Mouse (Mus musculus) ES-Bruce4 (cell line): ENCODE data around the gene Aldh1b1.

ENCODE experiments used
- CTCF ChIP-seq: IDR thresholded peaks from one replicate; pipeline ENCODE4 v1.8.1; 2011; ENCODE audit warnings: low read depth, low read length
- EP300 ChIP-seq: IDR thresholded peaks from 2 replicates; pipeline ENCODE4 v1.6.1; 2011; ENCODE audit warnings: low read depth, low read length; ENCODE audit not compliant: insufficient read depth
- POLR2A ChIP-seq: IDR thresholded peaks from one replicate; pipeline ENCODE4 v1.8.1; 2011; ENCODE audit warnings: low read length; ENCODE audit not compliant: insufficient read depth

DNA sequence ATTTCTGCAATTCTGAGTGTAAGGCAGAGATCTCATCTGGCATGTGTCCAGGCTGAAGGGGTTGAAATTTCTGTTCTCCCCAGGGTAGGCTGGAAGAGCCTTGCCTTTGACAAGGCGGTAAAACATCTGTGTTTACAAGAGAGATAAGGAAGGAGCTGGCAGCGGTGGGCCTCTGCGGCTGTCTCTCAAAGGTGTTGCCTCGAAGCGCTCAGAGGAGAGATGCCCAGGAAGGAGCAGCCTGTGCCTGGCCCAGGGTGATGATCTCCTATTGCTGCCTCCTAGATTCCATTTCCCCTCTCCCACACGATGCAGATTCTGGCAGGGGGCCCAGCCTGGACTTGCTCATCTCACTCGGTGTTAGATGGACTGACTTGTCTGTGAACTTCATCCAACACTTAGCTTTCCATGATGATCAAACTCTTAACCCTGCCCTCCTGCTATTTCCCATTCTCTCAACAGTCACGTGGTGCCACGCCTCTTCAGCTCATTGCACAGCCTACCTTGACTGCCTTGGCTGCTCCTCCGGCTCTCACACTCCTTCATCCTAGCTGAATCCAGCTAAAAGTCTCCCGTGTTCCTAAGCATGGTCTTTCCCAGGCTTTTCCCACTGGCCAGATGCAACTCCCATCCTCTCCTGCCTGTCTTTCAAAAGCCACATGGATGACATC lies 30.8 kb upstream of the Aldh1b1 start:
- TF ChIP-seq CTCF = no peak
- TF ChIP-seq POLR2A = no peak
- no peak for TF ChIP-seq EP300
